Mouse (Mus musculus) frontal cortex, postnatal 14 days (tissue): Measurements from ENCODE around the gene Pdrg1.

Source experiments
- DNase-seq, 2 experiments: peaks; one replicate each; pipeline ENCODE4 v3.0.0; 2022; ENCODE audit warnings: low spot score in 2 of 2

Gene Pdrg1

GRCm38 (mm10) chr2:153014758-153015593 is at the start of gene Pdrg1:
TSS of gene Pdrg1 (minus strand) at chr2:153015427.
- peak; percentile 87 to 93 for DNase-seq

- no peak for DNase-seq
Observed at GRCm38 (mm10) chr2:153064190-153064970, 49.2 kb upstream of the Pdrg1 start.

- no peak for DNase-seq
Observed at GRCm38 (mm10) chr2:153063394-153063793, 48.2 kb upstream of the Pdrg1 start.

GRCm38 (mm10) chr2:153060216-153060615 is 45.0 kb upstream of the Pdrg1 start:
- no peak for DNase-seq

GRCm38 (mm10) chr2:153058365-153058764 is 43.1 kb upstream of the Pdrg1 start:
- no peak for DNase-seq

- DNase-seq: no peak
Observed at GRCm38 (mm10) chr2:153055270-153055920, 40.2 kb upstream of the Pdrg1 start.

GRCm38 (mm10) chr2:153053896-153054295 is 38.7 kb upstream of the Pdrg1 start:
- no peak for DNase-seq

GRCm38 (mm10) chr2:153052700-153053351 is 37.6 kb upstream of the Pdrg1 start:
- no peak for DNase-seq

GRCm38 (mm10) chr2:153051537-153051936 is 36.3 kb upstream of the Pdrg1 start:
- DNase-seq: no peak

- no peak for DNase-seq
Observed at GRCm38 (mm10) chr2:153051095-153051494, 35.9 kb upstream of the Pdrg1 start.

- no peak for DNase-seq
Observed at GRCm38 (mm10) chr2:153049997-153050358, 34.8 kb upstream of the Pdrg1 start.

- DNase-seq: no peak
Observed at GRCm38 (mm10) chr2:153049288-153049996, 34.2 kb upstream of the Pdrg1 start.

- peak; percentile 48 to 56 for DNase-seq
Observed at GRCm38 (mm10) chr2:153047828-153048465, 32.7 kb upstream of the Pdrg1 start.

- peak; percentile 48 for DNase-seq
Observed at GRCm38 (mm10) chr2:153045884-153046299, 30.7 kb upstream of the Pdrg1 start.

- no peak for DNase-seq
Observed at GRCm38 (mm10) chr2:153043886-153044285, 28.7 kb upstream of the Pdrg1 start.

GRCm38 (mm10) chr2:153036690-153037089 is 21.5 kb upstream of the Pdrg1 start:
- DNase-seq: no peak

- no peak for DNase-seq
Observed at GRCm38 (mm10) chr2:153033545-153034230, 18.5 kb upstream of the Pdrg1 start.

- no peak for DNase-seq
Observed at GRCm38 (mm10) chr2:153032973-153033372, 17.7 kb upstream of the Pdrg1 start.

- no peak for DNase-seq
Observed at GRCm38 (mm10) chr2:153032083-153032842, 17.0 kb upstream of the Pdrg1 start.
